Mouse (Mus musculus) ES-E14 (cell line): Measurements from ENCODE around the gene Dnah14.

ENCODE experiments used
- CHD2 ChIP-seq: IDR thresholded peaks from 2 replicates; pipeline ENCODE4 v1.6.1; 2014; ENCODE audit warnings: mild to moderate bottlenecking, low read depth, low read length, inconsistent platforms
- ZC3H11A ChIP-seq: IDR thresholded peaks from 2 replicates; pipeline ENCODE4 v1.6.1; 2012; ENCODE audit warnings: low read depth, mild to moderate bottlenecking, inconsistent platforms, low read length, borderline replicate concordance

GRCm38 (mm10) chr1:181862676-181863374 is 286.5 kb downstream of the Dnah14 start:
- TF ChIP-seq CHD2: no peak
- no peak for TF ChIP-seq ZC3H11A
